Mouse (Mus musculus): ENCODE results near the gene Gm49366.
"Not testable (repeated sequence)": the region's sequence is repeated elsewhere in the genome, so short reads cannot be mapped to it uniquely, and the experiment has no call there.

DNA sequence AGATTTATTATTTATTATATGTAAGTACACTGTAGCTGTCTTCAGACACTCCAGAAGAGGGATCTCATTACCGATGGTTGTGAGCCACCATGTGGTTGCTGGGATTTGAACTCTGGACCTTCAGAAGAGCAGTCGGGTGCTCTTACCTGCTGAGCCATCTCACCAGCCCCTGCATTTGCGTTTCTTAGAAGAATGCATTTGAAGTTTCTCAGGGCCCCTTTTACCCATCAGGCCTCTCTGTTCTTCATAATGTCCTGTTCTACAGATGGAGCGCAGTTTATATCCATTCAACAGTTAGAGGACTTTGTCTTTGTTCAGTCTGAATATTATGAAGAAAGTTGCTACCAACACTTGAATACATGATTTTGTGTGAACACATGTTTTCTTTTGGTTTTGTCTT is 16.5 kb upstream of the Gm49366 start:
- not testable (repeated sequence) for TF ChIP-seq CTCF, POLR2A (IDR thresholded peaks at IDR 0.05; ENCODE audit: extremely low read depth, insufficient read depth, low read length)

Measured in cortical plate, adult 2 months (tissue).